Mouse (Mus musculus) heart, embryonic 16.5 days (tissue): Measurements from ENCODE around the gene Hist1h2bc. TPM values are rescaled to one million over a fixed set of nuclear protein-coding genes. Genes with fewer than 3 reads are reported as not detected.
"Not testable (repeated sequence)": the region's sequence is repeated elsewhere in the genome, so short reads cannot be mapped to it uniquely, and the experiment has no call there.

ENCODE experiments used
- ATAC-seq: fragments of 200-750 bp; cut with Nextera tagmentation; replicated peaks from 2 replicates; pipeline ENCODE4 v1.8.0; 2017; ENCODE audit warnings: moderate number of reproducible peaks; ENCODE audit not compliant: insufficient read depth, low FRiP score; ENCODE audit errors: extremely low read depth
- H3K27ac ChIP-seq: fragments of 300-500 bp; sonication (generic); 2 replicates; pipeline ENCODE4 v1.5.1; 2014; ENCODE audit warnings: mild to moderate bottlenecking, low read length, control low read depth, moderate library complexity
- H3K27me3 ChIP-seq: fragments of 300-500 bp; sonication (generic); 2 replicates; pipeline ENCODE4 v1.6.1; 2014; ENCODE audit warnings: low read length, mixed read lengths; ENCODE audit not compliant: control insufficient read depth, insufficient read depth
- H3K36me3 ChIP-seq: fragments of 300-500 bp; sonication (generic); 2 replicates; pipeline ENCODE4 v1.6.1; 2014; ENCODE audit not compliant: control insufficient read depth, insufficient read depth
- H3K4me1 ChIP-seq: fragments of 300-500 bp; sonication (generic); 2 replicates; pipeline ENCODE4 v1.6.1; 2014; ENCODE audit warnings: low read length, mixed read lengths; ENCODE audit not compliant: control insufficient read depth, insufficient read depth
- H3K4me2 ChIP-seq: fragments of 300-500 bp; sonication (generic); 2 replicates; pipeline ENCODE4 v1.6.1; 2014; ENCODE audit warnings: low read depth, mild to moderate bottlenecking, control low read depth, low read length
- H3K4me3 ChIP-seq: fragments of 300-500 bp; sonication (generic); 2 replicates; pipeline ENCODE4 v1.5.1; 2014; ENCODE audit warnings: mild to moderate bottlenecking, control low read depth, low read length
- H3K9ac ChIP-seq: fragments of 300-500 bp; sonication (generic); 2 replicates; pipeline ENCODE4 v1.6.1; 2014; ENCODE audit warnings: low read length, control low read depth
- H3K9me3 ChIP-seq: fragments of 300-500 bp; sonication (generic); replicated peaks from 2 replicates; pipeline ENCODE4 v1.6.1; 2016; ENCODE audit warnings: low read length; ENCODE audit not compliant: control insufficient read depth
- WGBS: fragments of 180-500 bp; shearing (Covaris S2); extraction: QIAGEN DNeasy Blood & Tissue Kit; methylation state at CpG from one replicate; pipeline ENCODE4 v1.1.7; 2014; 5-methylcytosine and 5-hydroxymethylcytosine counted together
- polyA plus RNA-seq: library from polyadenylated mRNA; unstranded; fragments of >200 nt; fragmentation: Nextera tagmentation; extraction: Ambion mirVana; gene quantifications from 2 replicates; pipeline ENCODE4 v1.2.1, GENCODE M21; 2015

Gene Hist1h2bc
- polyA plus RNA-seq, 1 experiment from 2014 or later = 49.7 TPM

GRCm38 (mm10) chr13:23697491-23698299 is 13.7 kb downstream of the Hist1h2bc start:
- peak overlapping the region; percentile 92 for H3K27ac ChIP-seq
- H3K9me3 ChIP-seq = no peaks in the 10 kb centered on the region
- H3K4me1 ChIP-seq = peaks cover 6% of the 10 kb centered on the region; the same call in 1 of the 2 replicates
- WGBS = 1% methylated on average over 23 of the region's 32 CpGs
- no peaks in the 10 kb centered on the region for H3K36me3 ChIP-seq
- peak; percentile 12 for ATAC-seq
- H3K27me3 ChIP-seq = no peaks in the 10 kb centered on the region
- H3K9ac ChIP-seq = peak overlapping the region; percentile 68
- peak overlapping the region; percentile 59 for H3K4me3 ChIP-seq
- H3K4me2 ChIP-seq = peak overlapping the region; percentile 85

- Histone ChIP-seq H3K4me1 (peaks cover 6% of the 10 kb centered on the region; the same call in 1 of the 2 replicates), H3K9me3 (no peaks in the 10 kb centered on the region), H3K4me2 (peak within 1 kb of the TSS; percentile 85), H3K4me3 (peak within 1 kb of the TSS; percentile 59), H3K36me3 (no peaks in the 10 kb centered on the region), H3K9ac (peak within 1 kb of the TSS; percentile 68), H3K27me3 (no peaks in the 10 kb centered on the region), H3K27ac (peak within 1 kb of the TSS; percentile 92)
- WGBS = under 1% methylated on average over 20 of the region's 22 CpGs
- ATAC-seq = peak; percentile 96
These were observed 14.3 kb downstream of the Hist1h2bc start, which contains the start of gene Hist1h4c for GRCm38 (mm10) chr13:23698300-23698693. Gene Hist1h4c, minus strand, starts transcription at chr13:23698454.

- H3K9me3 ChIP-seq = no peaks in the 10 kb centered on the region
- H3K36me3 ChIP-seq = no peaks in the 10 kb centered on the region
- H3K27me3 ChIP-seq = no peaks in the 10 kb centered on the region
- peak overlapping the region; percentile 71 for H3K27ac ChIP-seq
- H3K4me1 ChIP-seq = peaks cover 6% of the 10 kb centered on the region; the same call in 1 of the 2 replicates
- ATAC-seq = no peak
- 67% methylated on average over 6 of the region's 6 CpGs for WGBS
- H3K4me3 ChIP-seq = no peak overlapping the region
- H3K9ac ChIP-seq = peak overlapping the region; percentile 37; the same call in 1 of the 2 replicates
- H3K4me2 ChIP-seq = peak overlapping the region; percentile 85
These were observed 15.0 kb downstream of the Hist1h2bc start for GRCm38 (mm10) chr13:23698996-23699395.

GRCm38 (mm10) chr13:23699767-23700166 is 15.8 kb downstream of the Hist1h2bc start:
- Histone ChIP-seq H3K9me3 (no peaks in the 10 kb centered on the region), H3K27ac (no peak overlapping the region), H3K4me3 (no peak overlapping the region), H3K9ac (no peak overlapping the region), H3K27me3 (no peaks in the 10 kb centered on the region), H3K36me3 (no peaks in the 10 kb centered on the region), H3K4me1 (peaks cover 6% of the 10 kb centered on the region; the same call in 1 of the 2 replicates), H3K4me2 (no peak overlapping the region)
- WGBS = 61% methylated on average over 3 of the region's 3 CpGs
- no peak for ATAC-seq

- 15% methylated on average over 8 of the region's 8 CpGs for WGBS
- H3K4me2 ChIP-seq = no peak overlapping the region
- H3K4me1 ChIP-seq = peaks cover 6% of the 10 kb centered on the region; the same call in 1 of the 2 replicates
- H3K27me3 ChIP-seq = no peaks in the 10 kb centered on the region
- peak; percentile 35; the same call in 1 of the 2 replicates for ATAC-seq
- no peaks in the 10 kb centered on the region for H3K36me3 ChIP-seq
- no peak overlapping the region for H3K4me3 ChIP-seq
- no peaks in the 10 kb centered on the region for H3K9me3 ChIP-seq
- H3K27ac ChIP-seq = no peak overlapping the region
- H3K9ac ChIP-seq = no peak overlapping the region
These were observed 17.0 kb downstream of the Hist1h2bc start for GRCm38 (mm10) chr13:23700786-23701520.

GRCm38 (mm10) chr13:23702220-23702619 is 18.2 kb downstream of the Hist1h2bc start:
- 66% methylated on average over 4 of the region's 4 CpGs for WGBS
- H3K27me3 ChIP-seq = no peaks in the 10 kb centered on the region
- no peaks in the 10 kb centered on the region for H3K36me3 ChIP-seq
- H3K9ac ChIP-seq = no peak overlapping the region
- no peak overlapping the region for H3K27ac ChIP-seq
- peaks cover 6% of the 10 kb centered on the region; the same call in 1 of the 2 replicates for H3K4me1 ChIP-seq
- ATAC-seq = no peak
- no peak overlapping the region for H3K4me3 ChIP-seq
- no peaks in the 10 kb centered on the region for H3K9me3 ChIP-seq
- H3K4me2 ChIP-seq = no peak overlapping the region

GRCm38 (mm10) chr13:23702801-23703200 is 18.8 kb downstream of the Hist1h2bc start:
- not testable (repeated sequence) for H3K9ac ChIP-seq, H3K27me3 ChIP-seq, H3K9me3 ChIP-seq, H3K4me2 ChIP-seq, H3K4me1 ChIP-seq, H3K27ac ChIP-seq, H3K36me3 ChIP-seq, ATAC-seq, H3K4me3 ChIP-seq
- 82% methylated on average over 2 of the region's 2 CpGs for WGBS

GRCm38 (mm10) chr13:23705751-23706356 is 21.9 kb downstream of the Hist1h2bc start:
- no peaks in the 10 kb centered on the region for H3K9me3 ChIP-seq
- no peaks in the 10 kb centered on the region for H3K27me3 ChIP-seq
- 89% methylated on average over 7 of the region's 7 CpGs for WGBS
- H3K4me3 ChIP-seq = no peak overlapping the region
- peaks cover 12% of the 10 kb centered on the region for H3K4me1 ChIP-seq
- no peaks in the 10 kb centered on the region for H3K36me3 ChIP-seq
- H3K4me2 ChIP-seq = no peak overlapping the region
- H3K27ac ChIP-seq = no peak overlapping the region
- no peak overlapping the region for H3K9ac ChIP-seq
- no peak for ATAC-seq
